Mouse (Mus musculus): ENCODE data around the gene Mef2a. TPM values are rescaled to one million over a fixed set of nuclear protein-coding genes. Genes with fewer than 3 reads are reported as not detected.

The Mef2a gene
- polyA plus RNA-seq, 1 experiment from 2014 or later: 11.0 TPM

DNA sequence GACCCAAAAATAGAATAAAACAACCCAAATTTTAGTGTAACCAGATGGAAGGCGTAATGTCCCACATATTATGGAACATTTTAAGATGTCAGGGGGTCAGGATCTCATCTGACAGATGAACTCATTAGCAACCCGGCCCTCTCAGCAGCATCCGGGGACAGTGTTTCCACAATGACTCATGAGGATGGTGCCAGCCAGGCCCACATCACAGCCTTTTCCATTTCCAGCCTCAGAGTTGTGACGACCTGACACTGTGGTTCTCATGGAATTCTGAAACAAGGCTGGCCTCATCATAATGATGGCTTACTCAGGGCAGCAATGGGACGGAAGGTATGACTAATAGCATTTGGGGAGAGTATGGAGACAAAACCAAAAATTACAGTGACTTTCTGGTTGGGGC lies 18.1 kb upstream of the Mef2a start:
- WGBS (ENCODE audit: insufficient replicate concordance): 64% methylated on average over 5 of the region's 5 CpGs
- Histone ChIP-seq H3K27ac (no peak overlapping the region), H3K9me3 (replicated peaks) (no peaks in the 10 kb centered on the region), H3K27me3 (no peaks in the 10 kb centered on the region), H3K4me3 (replicated peaks) (no peak overlapping the region), H3K9ac (no peak overlapping the region), H3K4me1 (replicated peaks) (no peaks in the 10 kb centered on the region), H3K4me2 (no peak overlapping the region), H3K36me3 (no peaks in the 10 kb centered on the region)
- ATAC-seq (ENCODE audit: low read depth): no peak
- no peak for DNase-seq

DNA sequence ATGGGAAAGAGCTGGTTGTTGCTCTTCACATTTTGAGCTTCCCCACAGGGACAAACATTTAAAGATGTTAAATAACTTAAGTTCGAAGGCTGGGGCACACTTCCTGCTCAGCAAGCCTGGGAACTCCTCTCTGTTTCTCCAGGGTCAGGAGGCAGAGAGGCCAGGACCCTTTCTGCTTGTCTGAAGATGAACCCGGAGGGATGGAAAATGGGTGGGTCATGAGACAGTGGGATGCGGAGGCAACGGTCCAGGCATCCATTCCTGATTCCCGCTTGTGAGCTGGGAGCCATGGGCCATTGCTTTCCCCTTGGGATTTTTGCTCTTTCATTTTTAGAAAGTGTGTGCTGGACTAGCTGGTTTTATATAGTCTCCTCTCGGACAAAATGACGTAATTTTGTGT lies 17.4 kb upstream of the Mef2a start:
- no peak for ATAC-seq (ENCODE audit: low read depth)
- no peak for DNase-seq

DNA sequence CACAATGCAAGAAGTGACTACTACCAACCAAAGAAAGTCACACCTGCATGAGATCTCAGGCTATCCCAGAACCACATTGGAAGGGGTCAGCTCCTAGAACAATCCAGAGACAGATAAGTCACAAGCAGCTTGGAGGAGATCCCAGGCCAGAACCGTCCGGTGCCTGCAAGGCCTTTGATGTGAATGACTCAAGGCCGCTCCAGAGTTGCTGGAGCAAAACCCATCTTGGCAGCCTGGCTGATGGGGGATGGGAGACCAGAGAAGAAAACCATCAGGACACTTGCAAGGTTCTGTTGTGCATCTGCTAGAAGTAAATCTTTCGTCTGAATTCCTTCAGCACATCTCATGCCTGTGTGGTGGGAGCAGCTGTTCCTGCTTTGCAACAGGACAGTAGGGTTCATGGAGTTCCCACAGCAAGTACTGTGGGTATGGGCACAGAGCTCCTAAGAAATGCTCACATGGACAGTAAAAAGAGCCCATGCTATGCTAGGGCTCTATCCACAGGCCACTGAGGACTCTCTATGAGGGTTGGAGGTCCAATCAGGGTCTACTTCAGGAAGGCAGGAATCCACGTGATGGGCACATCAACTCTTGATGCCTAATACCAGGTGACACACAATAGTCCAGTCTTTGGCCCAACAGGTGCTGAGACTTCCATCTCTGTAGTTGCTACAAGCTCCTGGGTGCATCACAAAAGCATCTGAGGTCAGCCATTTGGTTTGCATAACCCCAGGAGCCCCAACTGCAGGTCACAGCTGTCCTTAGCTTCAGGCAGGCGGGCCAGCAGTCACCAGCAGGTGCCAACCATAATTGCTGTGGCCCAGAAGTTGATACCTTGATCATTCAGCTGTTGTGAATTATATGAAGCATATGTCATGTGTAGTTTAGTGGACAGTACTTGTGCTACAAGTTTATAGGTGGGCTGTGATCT lies 12.5 kb upstream of the Mef2a start:
- 71% methylated on average over 6 of the region's 6 CpGs for WGBS (ENCODE audit: insufficient replicate concordance)
- no peak overlapping the region for H3K9ac ChIP-seq
- no peaks in the 10 kb centered on the region for H3K27me3 ChIP-seq
- DNase-seq: no peak
- H3K36me3 ChIP-seq: no peaks in the 10 kb centered on the region
- no peaks in the 10 kb centered on the region for H3K4me1 ChIP-seq (replicated peaks)
- no peak for ATAC-seq (ENCODE audit: low read depth)
- no peaks in the 10 kb centered on the region for H3K9me3 ChIP-seq (replicated peaks)
- no peak overlapping the region for H3K4me2 ChIP-seq
- no peak overlapping the region for H3K4me3 ChIP-seq (replicated peaks)
- H3K27ac ChIP-seq: no peak overlapping the region

More for the DNA sequence above, 17.4 kb upstream of the Mef2a start:
- no peaks in the 10 kb centered on the region for H3K36me3 ChIP-seq
- H3K9ac ChIP-seq: no peak overlapping the region
- H3K27me3 ChIP-seq: no peaks in the 10 kb centered on the region
- no peaks in the 10 kb centered on the region for H3K9me3 ChIP-seq (replicated peaks)
- H3K4me1 ChIP-seq (replicated peaks): no peaks in the 10 kb centered on the region
- 69% methylated on average over 7 of the region's 7 CpGs for WGBS (ENCODE audit: insufficient replicate concordance)
- H3K4me3 ChIP-seq (replicated peaks): no peak overlapping the region
- no peak overlapping the region for H3K4me2 ChIP-seq
- no peak overlapping the region for H3K27ac ChIP-seq

- H3K36me3 ChIP-seq: no peaks in the 10 kb centered on the region
- no peaks in the 10 kb centered on the region for H3K9me3 ChIP-seq (replicated peaks)
- no peak overlapping the region for H3K4me2 ChIP-seq
- 67% methylated on average over 6 of the region's 6 CpGs for WGBS (ENCODE audit: insufficient replicate concordance)
- no peak overlapping the region for H3K9ac ChIP-seq
- no peak overlapping the region for H3K4me3 ChIP-seq (replicated peaks)
- no peaks in the 10 kb centered on the region for H3K4me1 ChIP-seq (replicated peaks)
- DNase-seq (no peak), ATAC-seq (ENCODE audit: low read depth) (no peak)
- H3K27me3 ChIP-seq: no peaks in the 10 kb centered on the region
- no peak overlapping the region for H3K27ac ChIP-seq
These were observed 7.8 kb upstream of the Mef2a start for GRCm38 (mm10) chr7:67380174-67381129.

- Histone ChIP-seq H3K4me3 (replicated peaks) (no peak overlapping the region), H3K4me1 (replicated peaks) (peaks cover 19% of the 10 kb centered on the region), H3K9ac (no peak overlapping the region), H3K27ac (no peak overlapping the region), H3K27me3 (no peaks in the 10 kb centered on the region), H3K36me3 (no peaks in the 10 kb centered on the region), H3K4me2 (no peak overlapping the region), H3K9me3 (replicated peaks) (no peaks in the 10 kb centered on the region)
- WGBS (ENCODE audit: insufficient replicate concordance): 75% methylated on average over 6 of the region's 6 CpGs
- no peak for DNase-seq
- no peak for ATAC-seq (ENCODE audit: low read depth)
These were observed 4.1 kb upstream of the Mef2a start for GRCm38 (mm10) chr7:67376796-67377195.

GRCm38 (mm10) chr7:67373975-67374374 lies 1.3 kb upstream of the Mef2a start:
- H3K27ac ChIP-seq: peak overlapping the region; percentile 92
- peak; percentile 48 for DNase-seq
- no peaks in the 10 kb centered on the region for H3K9me3 ChIP-seq (replicated peaks)
- H3K27me3 ChIP-seq: no peaks in the 10 kb centered on the region
- peak overlapping the region; percentile 98 for H3K4me2 ChIP-seq
- no peaks in the 10 kb centered on the region for H3K36me3 ChIP-seq
- 13% methylated on average over 5 of the region's 5 CpGs for WGBS (ENCODE audit: insufficient replicate concordance)
- 0 out of 2 replicates have a peak, but pooled peaks have one; percentile 14 for ATAC-seq (ENCODE audit: low read depth)
- H3K9ac ChIP-seq: peak overlapping the region; percentile 97
- peak overlapping the region; percentile 95 for H3K4me3 ChIP-seq (replicated peaks)
- H3K4me1 ChIP-seq (replicated peaks): peaks cover 32% of the 10 kb centered on the region

DNA sequence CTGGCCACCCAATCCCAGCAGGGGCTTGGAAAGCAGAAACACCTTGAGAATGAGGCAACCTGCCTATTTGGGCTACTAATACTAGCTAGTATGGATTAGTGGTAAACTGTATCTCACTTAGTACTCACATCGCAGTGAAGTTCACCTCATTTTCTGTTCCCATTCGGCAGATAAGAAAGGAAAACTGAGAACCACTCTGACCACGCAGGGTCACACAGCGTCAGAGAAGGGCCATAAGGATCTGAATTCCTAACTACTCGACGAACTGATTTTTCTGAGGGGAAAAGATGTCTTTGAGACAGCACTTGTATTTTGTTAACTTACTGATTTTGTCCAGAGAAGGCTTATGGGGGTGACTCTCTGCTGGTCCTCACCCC lies 914 bp upstream of the Mef2a start:
- WGBS (ENCODE audit: insufficient replicate concordance): 12% methylated on average over 6 of the region's 6 CpGs
- H3K27ac ChIP-seq: peak overlapping the region; percentile 92
- no peaks in the 10 kb centered on the region for H3K36me3 ChIP-seq
- ATAC-seq (ENCODE audit: low read depth) (no peak), DNase-seq (no peak)
- peak overlapping the region; percentile 95 for H3K4me3 ChIP-seq (replicated peaks)
- peak overlapping the region; percentile 98 for H3K4me2 ChIP-seq
- no peaks in the 10 kb centered on the region for H3K9me3 ChIP-seq (replicated peaks)
- peak overlapping the region; percentile 97 for H3K9ac ChIP-seq
- H3K4me1 ChIP-seq (replicated peaks): peaks cover 35% of the 10 kb centered on the region
- no peaks in the 10 kb centered on the region for H3K27me3 ChIP-seq

DNA sequence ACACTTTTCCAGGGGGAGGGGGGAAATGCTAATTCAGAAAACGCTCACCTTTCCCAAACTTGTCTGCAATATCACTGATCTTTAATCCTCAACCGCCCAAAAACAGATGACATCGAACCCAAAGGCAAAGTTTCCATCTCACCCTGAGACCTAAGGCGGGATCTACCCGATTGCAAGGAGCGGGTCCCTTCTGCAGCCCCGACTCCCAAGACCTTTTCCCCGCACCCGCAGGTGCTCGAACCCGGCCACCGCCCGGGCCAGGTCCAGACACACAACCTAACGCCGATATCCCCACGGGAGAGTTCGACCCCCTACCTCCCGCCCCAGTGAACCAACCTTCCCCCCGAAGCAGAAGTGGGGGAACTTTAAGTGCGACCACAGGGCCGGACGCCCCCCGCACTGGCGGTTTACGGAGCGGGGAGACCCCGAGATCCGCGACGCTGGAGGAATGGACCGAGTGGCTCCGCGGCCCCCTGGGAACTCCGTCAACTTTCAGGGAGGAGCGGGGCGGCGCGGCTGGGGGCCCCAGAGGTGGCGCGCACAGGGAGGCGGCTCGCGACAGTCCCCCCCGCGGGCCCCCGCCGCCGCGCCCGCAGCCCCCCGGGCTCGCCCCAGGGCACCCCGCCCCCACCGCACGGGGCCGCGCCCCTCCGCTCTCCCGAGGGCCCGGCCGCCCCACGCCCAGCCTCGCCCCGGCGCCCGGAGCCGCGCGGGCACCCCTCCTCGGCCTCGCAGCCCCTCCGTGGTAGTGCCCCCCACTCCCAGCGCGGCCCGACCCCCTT lies 576 bp downstream of the Mef2a start:
- Histone ChIP-seq H3K4me1 (replicated peaks) (peaks cover 47% of the 10 kb centered on the region), H3K4me3 (replicated peaks) (peak overlapping the region; percentile 95), H3K27ac (peak overlapping the region; percentile 92), H3K27me3 (no peaks in the 10 kb centered on the region), H3K36me3 (no peaks in the 10 kb centered on the region), H3K9me3 (replicated peaks) (no peaks in the 10 kb centered on the region), H3K4me2 (peak overlapping the region; percentile 98), H3K9ac (peak overlapping the region; percentile 97)
- ATAC-seq (ENCODE audit: low read depth): peak; percentile 75
- under 1% methylated on average over 58 of the region's 75 CpGs for WGBS (ENCODE audit: insufficient replicate concordance)
- DNase-seq: peak; percentile 22

DNA sequence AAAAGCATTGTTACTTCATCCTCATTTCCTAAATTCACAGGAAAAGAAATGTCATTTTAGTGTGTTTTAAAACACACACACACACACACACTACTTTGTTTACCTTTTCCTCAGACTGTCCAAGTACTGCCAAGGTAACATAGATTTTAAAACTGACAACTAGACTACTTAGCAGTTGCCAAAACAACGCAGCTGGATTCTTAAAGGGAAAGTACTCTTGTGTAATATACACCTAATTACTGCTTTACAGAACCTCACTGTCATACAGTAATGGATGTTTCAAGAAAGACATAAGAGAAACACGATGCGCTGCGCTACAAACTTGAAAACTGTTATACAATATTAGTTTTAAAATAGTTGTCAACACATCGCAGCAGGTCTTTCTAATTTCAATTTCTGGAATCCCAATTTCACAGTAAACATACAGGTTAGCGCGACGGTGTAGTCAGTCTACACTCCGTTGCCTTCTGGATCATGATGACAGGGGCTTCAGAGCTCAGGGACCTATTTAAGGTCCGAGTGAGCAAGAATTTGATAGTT lies 1.2 kb downstream of the Mef2a start:
- Histone ChIP-seq H3K27ac (peak overlapping the region; percentile 92), H3K4me2 (peak overlapping the region; percentile 98), H3K9me3 (replicated peaks) (no peaks in the 10 kb centered on the region), H3K4me1 (replicated peaks) (peaks cover 50% of the 10 kb centered on the region), H3K4me3 (replicated peaks) (peak overlapping the region; percentile 95), H3K9ac (peak overlapping the region; percentile 97), H3K36me3 (no peaks in the 10 kb centered on the region), H3K27me3 (no peaks in the 10 kb centered on the region)
- DNase-seq (no peak), ATAC-seq (ENCODE audit: low read depth) (no peak)
- 11% methylated on average over 10 of the region's 10 CpGs for WGBS (ENCODE audit: insufficient replicate concordance)

DNA sequence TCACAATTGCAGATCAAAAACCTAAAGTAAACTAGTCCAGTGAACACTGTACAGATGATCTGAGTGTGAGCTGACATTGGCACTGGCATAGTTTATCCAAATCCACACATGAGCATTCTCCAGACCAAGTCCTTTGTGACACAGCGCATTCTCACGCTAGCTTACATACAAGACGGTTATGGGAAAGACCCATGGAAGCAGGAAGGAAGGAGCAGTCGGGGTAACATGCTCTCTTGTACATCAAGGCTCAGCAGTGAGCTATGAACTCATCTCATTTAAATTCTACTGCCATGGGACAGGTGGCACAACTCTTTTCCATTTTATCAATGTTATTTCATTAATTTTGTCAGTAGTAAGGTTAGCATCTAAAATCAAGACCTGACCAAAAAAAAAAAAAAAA lies 3.0 kb downstream of the Mef2a start:
- 55% methylated on average over 4 of the region's 4 CpGs for WGBS (ENCODE audit: insufficient replicate concordance)
- ATAC-seq (ENCODE audit: low read depth) (no peak), DNase-seq (no peak)
- Histone ChIP-seq H3K4me2 (no peak overlapping the region), H3K4me1 (replicated peaks) (peaks cover 54% of the 10 kb centered on the region), H3K9me3 (replicated peaks) (no peaks in the 10 kb centered on the region), H3K4me3 (replicated peaks) (no peak overlapping the region), H3K9ac (no peak overlapping the region), H3K27me3 (no peaks in the 10 kb centered on the region), H3K27ac (no peak overlapping the region), H3K36me3 (no peaks in the 10 kb centered on the region)
